Mouse (Mus musculus): ENCODE data around the gene Ppif.

- no peak for TF ChIP-seq CTCF (IDR thresholded peaks at IDR 0.05; ENCODE audit: extremely low read depth, insufficient read depth, low read length)
- no peak for TF ChIP-seq POLR2A (IDR thresholded peaks at IDR 0.05; ENCODE audit: extremely low read depth, insufficient read depth, low read length)
Measured at GRCm38 (mm10) chr14:25711177-25711576, 17.2 kb downstream of the Ppif start.
